Mouse (Mus musculus) stomach, embryonic 15.5 days (tissue): Measurements from ENCODE around the gene Lsr. TPM values are rescaled to one million over a fixed set of nuclear protein-coding genes. Genes with fewer than 3 reads are reported as not detected.

Source experiments
- ATAC-seq: fragments of 200-750 bp; cut with Nextera tagmentation; 2 replicates; pipeline ENCODE4 v1.8.0; 2017; ENCODE audit warnings: low read depth, moderate number of reproducible peaks, moderate TSS enrichment; ENCODE audit not compliant: insufficient read depth, low FRiP score
- H3K27ac ChIP-seq: fragments of 300-500 bp; sonication (generic); 2 replicates; pipeline ENCODE4 v1.5.1; 2015; ENCODE audit warnings: mild to moderate bottlenecking, inconsistent platforms
- H3K27me3 ChIP-seq: fragments of 300-500 bp; sonication (generic); replicated peaks from 2 replicates; pipeline ENCODE4 v1.6.1; 2015; ENCODE audit warnings: inconsistent platforms
- H3K36me3 ChIP-seq: fragments of 300-500 bp; sonication (generic); 2 replicates; pipeline ENCODE4 v1.6.1; 2015; ENCODE audit warnings: inconsistent platforms
- H3K4me1 ChIP-seq: fragments of 300-500 bp; sonication (generic); 2 replicates; pipeline ENCODE4 v1.6.1; 2015; ENCODE audit warnings: inconsistent platforms
- H3K4me2 ChIP-seq: fragments of 300-500 bp; sonication (generic); 2 replicates; pipeline ENCODE4 v1.6.1; 2015; ENCODE audit warnings: mild to moderate bottlenecking, inconsistent platforms
- H3K4me3 ChIP-seq: fragments of 300-500 bp; sonication (generic); replicated peaks from 2 replicates; pipeline ENCODE4 v1.5.1; 2015; ENCODE audit warnings: inconsistent platforms
- H3K9ac ChIP-seq: fragments of 300-500 bp; sonication (generic); 2 replicates; pipeline ENCODE4 v1.6.1; 2015; ENCODE audit warnings: inconsistent platforms
- H3K9me3 ChIP-seq: fragments of 300-500 bp; sonication (generic); 2 replicates; pipeline ENCODE4 v1.6.1; 2016; ENCODE audit warnings: inconsistent platforms
- WGBS: fragments of 180-500 bp; shearing (Covaris S2); methylation state at CpG from one replicate; pipeline ENCODE4 v1.1.7; 2015; 5-methylcytosine and 5-hydroxymethylcytosine counted together
- polyA plus RNA-seq: library from polyadenylated mRNA; unstranded; fragments of >200 nt; fragmentation: Nextera tagmentation; extraction: Ambion mirVana; gene quantifications from 2 replicates; pipeline ENCODE4 v1.2.1, GENCODE M21; 2015

Lsr gene
- polyA plus RNA-seq: 102 and 116 TPM in 2 replicates

DNA sequence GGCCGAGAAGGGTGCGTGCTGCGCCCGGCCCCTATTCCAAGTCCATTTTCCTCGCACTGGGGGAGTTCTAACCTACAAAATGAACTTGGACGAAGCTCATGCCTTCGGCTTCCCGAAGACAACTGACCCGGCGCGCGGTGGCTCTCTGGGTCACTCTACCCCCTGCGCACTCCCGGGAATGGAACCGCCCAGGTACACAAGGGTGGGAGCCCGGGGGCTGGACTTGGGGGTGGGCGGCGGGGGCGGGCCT is at the start of gene Lsr:
TSS of gene Lsr (minus strand) at position 214 of the 250 bp plus-strand sequence.
- H3K4me2 ChIP-seq: peak within 1 kb of the TSS; percentile 67
- H3K4me1 ChIP-seq: 0 out of 2 replicates have a peak, but pooled peaks cover 6% of the 10 kb centered on the region
- H3K9me3 ChIP-seq: no peaks in the 10 kb centered on the region
- peak within 1 kb of the TSS; percentile 94 for H3K27ac ChIP-seq
- no peak for ATAC-seq
- peak within 1 kb of the TSS; percentile 51 for H3K4me3 ChIP-seq
- peak within 1 kb of the TSS; percentile 39 for H3K9ac ChIP-seq
- H3K36me3 ChIP-seq: no peaks in the 10 kb centered on the region
- H3K27me3 ChIP-seq: 0 out of 2 replicates have a peak, but pooled peaks cover 9% of the 10 kb centered on the region
- WGBS: under 1% methylated on average over 19 of the region's 19 CpGs

DNA sequence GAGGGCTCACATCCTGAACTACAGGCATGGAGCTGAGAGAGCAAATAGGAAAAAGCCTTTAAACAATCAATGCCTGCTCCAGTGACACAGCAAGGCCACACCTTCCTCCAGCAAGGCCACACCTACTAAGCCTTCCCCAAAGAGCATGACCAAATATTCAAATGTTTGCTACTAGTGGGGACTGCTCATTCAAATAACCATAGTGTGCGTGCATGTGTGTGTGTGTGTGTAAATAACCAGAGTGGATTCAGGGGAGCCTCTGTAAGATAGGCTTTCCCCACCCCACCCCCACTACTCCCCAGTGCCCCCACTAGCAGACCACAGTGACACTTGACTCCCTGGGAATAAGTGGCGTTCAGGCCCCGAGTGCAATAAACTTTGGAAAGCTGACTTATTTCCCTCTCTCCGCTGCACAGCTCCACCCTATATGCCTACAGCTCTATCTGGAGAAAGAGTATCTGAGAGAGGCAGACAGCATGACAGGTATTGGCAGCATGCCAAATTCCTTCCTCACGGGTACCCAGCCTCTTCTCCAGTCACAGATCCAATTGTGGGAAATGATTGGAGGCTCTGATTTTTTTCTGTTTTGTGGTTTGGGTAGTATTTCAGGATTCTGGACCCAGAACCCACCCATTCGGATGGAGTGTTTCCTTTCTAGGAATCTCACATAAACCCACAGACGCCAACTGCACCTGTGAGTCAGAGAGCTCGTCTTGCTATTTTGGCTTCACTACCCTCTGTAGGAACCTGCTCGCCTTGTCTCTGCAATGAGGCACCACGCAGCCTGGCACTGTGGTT is 44.0 kb upstream of the Lsr start:
- ATAC-seq: peak; percentile 77
- Histone ChIP-seq H3K9ac (no peak overlapping the region), H3K4me1 (peaks cover 12% of the 10 kb centered on the region), H3K9me3 (no peaks in the 10 kb centered on the region), H3K4me3 (no peak overlapping the region), H3K36me3 (no peaks in the 10 kb centered on the region), H3K27ac (0 out of 2 replicates have a peak overlapping the region, but pooled peaks have one; percentile 0), H3K4me2 (no peak overlapping the region; the same call in 1 of the 2 replicates), H3K27me3 (no peaks in the 10 kb centered on the region)
- WGBS: 34% methylated on average over 10 of the region's 10 CpGs

DNA sequence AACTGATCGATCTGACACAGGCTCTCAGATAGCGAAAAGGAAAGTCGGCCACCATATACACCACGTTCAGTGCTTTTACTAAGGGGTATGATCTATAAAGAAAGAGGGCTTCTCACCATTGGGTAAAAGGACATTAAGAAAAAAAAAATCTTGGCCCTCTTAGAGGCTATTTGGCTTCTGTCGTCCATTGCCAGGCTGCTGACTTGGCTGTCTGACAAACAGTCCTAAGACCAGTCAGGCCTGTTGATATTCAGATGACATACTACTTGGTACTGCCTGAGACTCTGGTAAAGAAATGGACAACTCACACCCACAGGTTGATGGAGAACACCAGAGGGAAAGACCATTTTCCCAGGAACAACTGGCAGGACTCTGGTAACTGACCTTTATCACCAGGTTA is 39.7 kb upstream of the Lsr start:
- Histone ChIP-seq H3K36me3 (no peaks in the 10 kb centered on the region), H3K27ac (no peak overlapping the region), H3K4me2 (no peak overlapping the region), H3K9me3 (no peaks in the 10 kb centered on the region), H3K4me1 (peaks cover 12% of the 10 kb centered on the region), H3K27me3 (no peaks in the 10 kb centered on the region), H3K4me3 (no peak overlapping the region), H3K9ac (no peak overlapping the region)
- ATAC-seq: no peak
- 65% methylated on average over 5 of the region's 5 CpGs for WGBS

DNA sequence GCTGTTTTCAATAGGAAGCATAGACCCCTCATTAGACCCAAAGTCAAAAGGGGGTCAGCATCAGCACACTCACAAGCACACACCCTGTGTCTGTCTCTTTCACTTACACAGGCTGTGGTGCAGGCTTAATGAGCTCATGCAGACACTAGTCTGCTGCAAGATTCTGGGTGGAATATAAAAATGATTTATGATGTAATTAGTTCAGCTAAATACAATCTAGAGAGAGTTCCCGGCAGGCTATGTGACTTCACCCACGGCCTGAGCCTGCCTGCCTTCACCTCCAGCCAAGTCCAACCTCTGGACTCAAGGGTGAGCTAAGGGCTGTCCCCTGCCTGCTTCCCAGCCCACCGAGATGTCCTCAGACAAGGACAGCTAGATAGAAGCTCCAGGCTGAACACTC is 35.6 kb upstream of the Lsr start:
- no peak overlapping the region for H3K27ac ChIP-seq
- H3K27me3 ChIP-seq: no peaks in the 10 kb centered on the region
- no peaks in the 10 kb centered on the region for H3K9me3 ChIP-seq
- ATAC-seq: no peak
- no peak overlapping the region for H3K9ac ChIP-seq
- no peaks in the 10 kb centered on the region for H3K36me3 ChIP-seq
- WGBS: 31% methylated on average over 3 of the region's 3 CpGs
- no peak overlapping the region for H3K4me2 ChIP-seq
- H3K4me1 ChIP-seq: no peaks in the 10 kb centered on the region
- no peak overlapping the region for H3K4me3 ChIP-seq

DNA sequence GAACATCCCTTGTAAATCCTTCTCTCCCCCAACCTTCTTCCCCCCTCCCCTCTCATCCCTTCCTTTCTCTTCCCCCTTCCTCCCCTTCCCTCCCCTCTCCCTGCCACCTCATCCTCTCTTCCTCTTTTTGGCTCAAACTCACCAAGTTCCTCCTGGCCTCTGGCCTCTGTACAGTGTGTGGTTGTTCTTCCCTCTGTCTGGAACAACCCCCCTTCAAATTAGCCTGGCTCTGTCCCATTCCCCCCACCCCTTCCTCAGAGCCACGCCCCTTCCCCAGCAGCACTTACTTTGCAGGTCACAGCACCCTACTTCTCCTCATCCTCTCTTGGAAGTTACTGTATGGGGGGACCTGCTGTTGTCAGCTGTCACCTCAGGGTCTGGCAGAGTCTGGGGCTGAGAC is 34.9 kb upstream of the Lsr start:
- Histone ChIP-seq H3K4me2 (no peak overlapping the region), H3K9ac (no peak overlapping the region), H3K4me1 (no peaks in the 10 kb centered on the region), H3K27me3 (no peaks in the 10 kb centered on the region), H3K27ac (0 out of 2 replicates have a peak overlapping the region, but pooled peaks have one; percentile 16), H3K36me3 (no peaks in the 10 kb centered on the region), H3K9me3 (no peaks in the 10 kb centered on the region), H3K4me3 (no peak overlapping the region)
- 72% methylated on average over 1 of the region's 1 CpGs for WGBS
- 0 out of 2 replicates have a peak, but pooled peaks have one; percentile 31 for ATAC-seq

DNA sequence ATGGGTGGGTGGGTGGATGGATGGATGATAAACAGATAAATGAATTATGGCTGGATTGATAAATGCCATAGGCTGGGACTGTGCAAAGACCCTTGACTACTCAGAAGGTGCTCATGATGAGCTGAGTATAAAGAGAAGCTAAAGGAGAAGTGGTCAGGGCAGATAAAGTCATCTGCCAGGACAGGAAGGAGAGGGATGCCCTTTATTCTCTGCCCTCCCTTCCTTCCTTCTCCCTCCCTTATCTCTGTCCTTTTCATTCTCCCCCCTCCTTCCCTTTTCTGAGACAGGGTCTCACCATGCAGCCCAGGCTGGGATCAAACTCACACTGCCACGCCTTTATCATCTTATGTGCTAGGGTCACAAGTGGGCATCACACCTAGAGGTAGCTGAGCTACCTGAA is 34.5 kb upstream of the Lsr start:
- Histone ChIP-seq H3K36me3 (no peaks in the 10 kb centered on the region), H3K9me3 (no peaks in the 10 kb centered on the region), H3K4me1 (peaks cover under 1% of the 10 kb centered on the region; the same call in 1 of the 2 replicates), H3K9ac (no peak overlapping the region), H3K27ac (no peak overlapping the region), H3K27me3 (no peaks in the 10 kb centered on the region), H3K4me3 (no peak overlapping the region), H3K4me2 (no peak overlapping the region)
- WGBS: 41% methylated on average over 1 of the region's 1 CpGs
- ATAC-seq: no peak

DNA sequence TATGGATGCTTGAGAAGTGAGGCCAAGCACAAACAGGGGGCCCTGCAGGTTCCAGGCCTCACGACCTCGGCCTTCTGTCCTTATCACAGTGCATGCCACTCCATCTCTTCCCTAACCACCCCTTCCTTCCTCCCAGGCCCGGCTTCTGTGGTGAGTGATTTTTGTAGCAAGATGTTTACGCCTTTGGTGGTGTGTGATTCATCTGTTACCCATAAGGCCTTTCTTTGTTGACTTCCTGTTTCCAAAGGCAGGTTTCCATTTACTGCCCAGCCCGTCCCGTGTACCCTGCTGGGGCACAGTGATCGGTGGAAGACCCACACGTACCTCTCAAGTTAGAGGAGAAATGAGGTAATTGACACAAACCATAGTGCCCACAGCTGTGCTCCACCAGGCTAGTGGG is 29.4 kb upstream of the Lsr start:
- no peak overlapping the region for H3K4me2 ChIP-seq
- H3K27ac ChIP-seq: no peak overlapping the region
- no peaks in the 10 kb centered on the region for H3K27me3 ChIP-seq
- peaks cover 12% of the 10 kb centered on the region for H3K4me1 ChIP-seq
- H3K36me3 ChIP-seq: no peaks in the 10 kb centered on the region
- no peak overlapping the region for H3K4me3 ChIP-seq
- H3K9ac ChIP-seq: no peak overlapping the region
- no peaks in the 10 kb centered on the region for H3K9me3 ChIP-seq
- WGBS: 56% methylated on average over 8 of the region's 8 CpGs
- no peak for ATAC-seq

DNA sequence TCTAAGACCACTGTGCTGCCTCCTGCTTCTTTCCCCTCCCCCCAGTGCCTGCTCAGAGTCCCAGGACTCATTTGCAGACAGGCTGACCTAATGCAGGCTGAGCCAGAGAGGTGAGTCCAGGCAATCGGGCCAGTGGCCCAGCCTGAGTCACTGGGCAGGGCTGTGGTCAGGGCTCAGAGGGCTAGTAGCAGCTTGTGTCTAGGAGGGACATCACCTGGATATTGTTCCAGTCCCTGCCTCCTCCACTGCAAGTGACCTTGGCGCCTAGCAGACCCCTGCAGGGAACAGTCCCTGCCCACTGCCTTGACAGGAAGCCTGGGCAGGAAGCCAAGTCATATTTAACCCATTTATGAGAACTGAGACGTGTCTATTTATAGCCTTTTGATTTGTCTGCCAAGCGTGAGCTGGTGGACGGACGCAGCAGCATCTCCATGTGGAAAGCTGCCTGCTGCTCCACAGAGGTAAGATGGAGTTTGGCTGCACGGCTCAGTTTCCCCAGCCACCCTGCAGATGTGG is 27.3 kb upstream of the Lsr start:
- Histone ChIP-seq H3K27me3 (no peaks in the 10 kb centered on the region), H3K4me2 (peak overlapping the region; percentile 9; the same call in 1 of the 2 replicates), H3K27ac (no peak overlapping the region; the same call in 1 of the 2 replicates), H3K4me1 (peaks cover 12% of the 10 kb centered on the region), H3K4me3 (no peak overlapping the region), H3K9me3 (no peaks in the 10 kb centered on the region), H3K9ac (no peak overlapping the region), H3K36me3 (no peaks in the 10 kb centered on the region)
- peak; percentile 65 for ATAC-seq
- WGBS: 6% methylated on average over 7 of the region's 7 CpGs

DNA sequence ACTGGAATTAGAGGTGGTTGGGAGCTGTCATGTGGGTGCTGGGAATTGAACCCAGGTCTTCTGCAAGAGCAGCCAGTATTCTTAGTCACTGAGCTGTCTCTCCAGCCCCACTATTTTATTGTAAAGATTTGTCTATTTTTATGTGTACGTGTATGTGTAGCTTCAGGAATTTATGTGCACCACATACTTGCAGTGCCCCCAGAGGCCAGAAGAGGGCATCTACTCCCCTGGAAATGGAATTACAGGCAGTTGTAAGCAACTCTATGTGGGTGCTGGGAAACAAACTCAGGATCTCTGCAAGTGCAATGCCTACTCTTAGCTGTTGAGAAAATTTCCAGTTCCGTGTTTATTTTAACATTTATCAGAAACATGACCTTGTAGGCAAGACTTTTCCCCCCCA is 23.2 kb upstream of the Lsr start:
- no peak overlapping the region for H3K4me3 ChIP-seq
- WGBS: 86% methylated on average over 2 of the region's 2 CpGs
- H3K27ac ChIP-seq: no peak overlapping the region
- peaks cover 11% of the 10 kb centered on the region for H3K4me1 ChIP-seq
- ATAC-seq: no peak
- H3K36me3 ChIP-seq: no peaks in the 10 kb centered on the region
- no peaks in the 10 kb centered on the region for H3K9me3 ChIP-seq
- no peak overlapping the region for H3K4me2 ChIP-seq
- no peak overlapping the region for H3K9ac ChIP-seq
- H3K27me3 ChIP-seq: no peaks in the 10 kb centered on the region

DNA sequence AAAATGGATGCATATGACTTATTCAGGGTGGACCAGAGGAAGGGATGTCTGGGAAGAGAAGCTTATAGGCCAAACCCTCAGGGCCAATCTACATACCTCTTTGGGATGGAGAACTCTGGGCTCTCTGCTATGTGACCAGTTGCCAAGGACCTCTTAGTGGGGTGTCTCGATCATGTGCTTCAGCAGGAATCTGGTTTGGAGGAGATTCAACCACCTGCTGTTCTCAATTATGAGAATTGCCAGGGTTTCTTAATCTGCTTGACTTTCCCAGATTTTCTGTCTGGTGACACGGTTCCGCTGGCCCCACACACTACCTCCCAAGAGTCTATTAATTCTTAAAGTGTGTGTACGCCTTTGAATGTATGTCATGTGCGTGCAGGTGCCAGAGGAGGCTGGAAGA is 20.7 kb upstream of the Lsr start:
- Histone ChIP-seq H3K9ac (no peak overlapping the region), H3K27me3 (no peaks in the 10 kb centered on the region), H3K27ac (no peak overlapping the region), H3K4me1 (no peaks in the 10 kb centered on the region), H3K36me3 (no peaks in the 10 kb centered on the region), H3K9me3 (no peaks in the 10 kb centered on the region), H3K4me2 (no peak overlapping the region), H3K4me3 (no peak overlapping the region)
- 90% methylated on average over 5 of the region's 5 CpGs for WGBS
- ATAC-seq: no peak

DNA sequence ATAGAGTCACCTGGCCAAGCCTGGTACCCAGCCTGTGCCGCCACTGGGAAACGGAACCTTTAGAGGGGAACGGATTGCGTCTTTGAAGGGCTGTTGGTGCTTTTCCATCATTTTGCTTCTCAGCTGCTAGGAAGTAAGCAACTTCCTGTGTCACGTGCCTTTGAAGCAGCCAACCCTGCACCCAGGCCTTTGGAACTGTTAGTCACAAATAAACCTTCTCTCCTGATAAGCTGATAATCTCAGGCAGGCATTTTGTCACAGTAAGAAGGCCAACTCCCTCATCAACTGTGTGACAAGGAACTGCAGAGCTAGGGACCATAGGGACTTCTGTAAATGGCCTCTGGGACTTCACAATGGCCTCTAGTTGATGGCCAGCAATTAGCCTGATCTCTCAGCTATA is 18.9 kb upstream of the Lsr start:
- Histone ChIP-seq H3K4me3 (no peak overlapping the region), H3K4me1 (no peaks in the 10 kb centered on the region), H3K4me2 (no peak overlapping the region), H3K36me3 (no peaks in the 10 kb centered on the region), H3K27me3 (no peaks in the 10 kb centered on the region), H3K27ac (no peak overlapping the region), H3K9ac (no peak overlapping the region), H3K9me3 (no peaks in the 10 kb centered on the region)
- no peak for ATAC-seq
- 65% methylated on average over 5 of the region's 5 CpGs for WGBS

DNA sequence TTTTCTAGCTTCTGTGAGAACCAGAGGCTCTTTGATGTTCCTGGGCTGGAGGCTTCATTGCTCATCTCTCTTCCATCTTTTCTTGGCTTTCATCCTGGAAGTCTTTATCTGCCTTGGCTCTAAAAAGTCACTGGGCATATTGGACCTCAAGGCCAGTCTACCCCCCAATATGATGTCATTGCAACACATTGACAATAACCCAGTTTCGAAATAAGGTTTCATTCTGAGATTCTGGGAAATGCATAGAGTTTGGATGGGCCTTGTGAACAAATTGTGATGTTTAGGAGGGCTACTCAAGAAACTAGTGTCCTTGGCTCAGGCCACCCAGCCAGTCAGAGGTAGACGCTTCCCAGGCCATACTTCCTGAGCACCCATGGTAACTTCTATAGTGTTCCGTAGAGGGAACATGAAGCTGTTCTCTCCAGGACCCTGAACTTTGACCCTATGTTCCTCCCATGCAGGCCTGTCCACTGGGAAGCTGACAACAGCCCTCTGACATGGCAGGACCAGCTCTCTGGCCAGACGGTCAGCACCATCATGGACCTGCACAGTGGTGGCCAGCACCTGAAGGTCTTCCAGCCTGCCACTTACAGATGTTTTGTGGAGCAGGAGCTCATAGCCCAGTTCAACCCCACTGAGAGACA is 15.4 kb upstream of the Lsr start:
- no peak overlapping the region for H3K9ac ChIP-seq
- no peak overlapping the region for H3K4me3 ChIP-seq
- no peaks in the 10 kb centered on the region for H3K4me1 ChIP-seq
- no peaks in the 10 kb centered on the region for H3K27me3 ChIP-seq
- WGBS: 85% methylated on average over 4 of the region's 4 CpGs
- H3K36me3 ChIP-seq: no peaks in the 10 kb centered on the region
- ATAC-seq: no peak
- no peak overlapping the region for H3K27ac ChIP-seq
- no peaks in the 10 kb centered on the region for H3K9me3 ChIP-seq
- no peak overlapping the region for H3K4me2 ChIP-seq
